Mouse (Mus musculus) G1E (cell line): ENCODE data around the gene St8sia1.

Experiments
- CTCF ChIP-seq: IDR thresholded peaks from 2 replicates; pipeline ENCODE4 v1.5.1; 2012; ENCODE audit warnings: low read depth, low read length, inconsistent platforms, mixed read lengths
- GATA1 ChIP-seq: IDR thresholded peaks from 2 replicates; pipeline ENCODE4 v1.6.1; 2012; ENCODE audit warnings: borderline replicate concordance, low read length, inconsistent platforms, mixed read lengths
- GATA2 ChIP-seq: IDR thresholded peaks from 2 replicates; pipeline ENCODE4 v1.6.1; 2012; ENCODE audit warnings: low read depth, low read length, inconsistent platforms, borderline replicate concordance
- POLR2AphosphoS5 ChIP-seq: IDR thresholded peaks from 2 replicates; pipeline ENCODE4 v1.6.1; 2012; ENCODE audit warnings: low read depth, low read length, inconsistent platforms; ENCODE audit not compliant: insufficient replicate concordance
- TAL1 ChIP-seq: conservative IDR thresholded peaks from 2 replicates; pipeline ENCODE4 v1.6.1; 2012; ENCODE audit warnings: low read depth, low read length, inconsistent platforms, mixed read lengths

GRCm38 (mm10) chr6:142877221-142877620 lies 87.0 kb downstream of the St8sia1 start:
- TF ChIP-seq CTCF (no peak), GATA1 (no peak), GATA2 (no peak), TAL1 (no peak), POLR2AphosphoS5 (no peak)
